Mouse (Mus musculus): ENCODE data around the gene Mcl1.

Mcl1 gene

GRCm38 (mm10) chr3:95685301-95685700 is 26.7 kb downstream of the Mcl1 start:
- 84% methylated on average over 4 of the region's 4 CpGs for WGBS

GRCm38 (mm10) chr3:95685701-95686100 is 27.1 kb downstream of the Mcl1 start:
- WGBS, result 77% methylated on average over 2 of the region's 2 CpGs

DNA sequence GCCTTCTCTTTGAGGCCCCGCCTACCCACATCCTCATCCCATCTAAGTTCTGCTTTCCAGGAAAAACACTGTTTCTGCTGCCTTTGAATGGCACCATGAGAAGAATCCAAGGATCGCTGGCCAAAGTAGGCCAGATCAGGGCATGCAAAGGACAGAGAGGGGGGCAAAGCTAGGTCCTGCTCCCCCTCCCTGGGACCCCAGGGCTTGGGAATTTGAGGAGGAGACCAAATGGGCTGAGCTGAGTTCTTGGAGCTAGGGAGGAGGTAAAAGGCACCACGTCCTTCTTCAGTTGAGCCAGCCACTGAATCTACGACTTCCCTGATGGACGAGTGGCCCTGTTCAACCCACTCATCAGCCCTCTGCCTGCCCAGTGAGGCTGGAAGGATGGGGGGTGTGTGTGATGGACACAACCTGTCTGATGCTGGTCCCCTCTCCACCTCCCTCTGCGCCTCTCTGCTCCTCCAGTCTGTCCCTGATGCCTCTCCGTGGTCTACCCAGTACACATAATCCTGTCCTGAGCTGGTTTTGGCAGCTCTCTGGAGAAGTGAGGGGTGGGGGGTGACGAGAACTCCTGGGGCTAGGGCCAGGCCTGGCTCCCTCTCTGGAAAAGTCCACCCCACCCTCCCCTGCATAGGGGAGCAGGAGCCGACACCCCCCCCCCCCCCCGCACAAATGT is 28.0 kb downstream of the Mcl1 start:
- whole genome bisulfite sequencing, result 51% methylated on average over 10 of the region's 10 CpGs

DNA sequence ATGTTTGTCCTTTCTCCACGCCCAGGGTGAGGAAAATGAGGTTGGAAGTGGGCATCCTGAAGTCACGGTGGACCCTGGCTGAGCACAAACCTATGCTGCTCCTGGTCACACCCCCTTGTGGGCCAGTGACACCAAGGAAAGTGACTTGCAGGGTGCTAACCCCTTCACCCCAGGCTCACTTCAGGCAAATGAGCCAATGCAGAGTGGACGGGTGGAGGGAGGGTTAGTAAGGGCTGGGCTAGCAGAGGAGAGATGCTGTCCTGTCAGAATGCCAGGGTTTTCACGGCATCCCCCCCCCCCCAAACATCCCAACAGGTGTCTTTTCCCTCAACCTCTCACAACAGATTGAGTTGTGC is 28.6 kb downstream of the Mcl1 start:
- WGBS, result 20% methylated on average over 4 of the region's 4 CpGs

GRCm38 (mm10) chr3:95687524-95688421 is 29.2 kb downstream of the Mcl1 start, which contains the start of gene Adamtsl4:
Adamtsl4 (minus strand) TSS chr3:95687917.
- WGBS, result 3% methylated on average over 50 of the region's 50 CpGs

- WGBS, result 63% methylated on average over 11 of the region's 11 CpGs
These were observed 30.8 kb downstream of the Mcl1 start for GRCm38 (mm10) chr3:95689171-95689915.

DNA sequence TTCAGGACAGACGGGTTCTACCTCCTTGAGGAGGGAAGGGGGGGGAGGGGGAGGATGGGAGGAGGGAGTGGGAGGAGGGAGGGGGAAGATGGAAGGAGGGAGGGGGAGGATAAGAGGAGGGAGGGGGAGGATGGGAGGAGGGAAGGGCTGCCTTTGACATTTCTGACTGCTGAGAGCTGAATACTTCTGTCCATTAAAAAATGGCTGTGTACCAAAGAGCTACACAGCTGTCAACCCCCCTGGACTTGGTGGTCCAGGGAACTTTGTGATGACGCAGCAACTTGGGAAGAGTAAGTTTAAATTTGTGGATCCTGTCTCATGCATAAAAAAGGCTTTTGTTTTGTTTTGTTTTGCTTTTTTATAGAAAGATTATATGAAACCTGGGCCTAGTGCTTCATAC is 31.4 kb downstream of the Mcl1 start:
- 67% methylated on average over 2 of the region's 2 CpGs for WGBS

DNA sequence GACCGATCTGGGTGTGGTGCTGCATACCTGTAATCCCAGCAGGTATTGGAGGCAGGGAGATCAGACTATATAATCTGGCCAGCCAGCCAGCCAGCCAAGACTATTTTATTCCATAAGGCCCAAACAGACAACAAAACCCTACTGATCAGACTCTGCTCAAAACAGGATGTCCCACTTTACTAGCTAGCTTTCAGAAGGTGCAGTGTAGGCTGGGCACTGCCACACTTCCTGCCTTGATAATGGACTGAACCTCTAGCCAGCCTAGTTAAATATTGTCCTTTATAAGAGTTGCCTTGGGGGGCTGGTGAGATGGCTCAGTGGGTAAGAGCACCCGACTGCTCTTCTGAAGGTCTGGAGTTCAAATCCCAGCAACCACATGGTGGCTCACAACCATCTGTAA is 32.0 kb downstream of the Mcl1 start:
- WGBS, result 91% methylated on average over 2 of the region's 2 CpGs

DNA sequence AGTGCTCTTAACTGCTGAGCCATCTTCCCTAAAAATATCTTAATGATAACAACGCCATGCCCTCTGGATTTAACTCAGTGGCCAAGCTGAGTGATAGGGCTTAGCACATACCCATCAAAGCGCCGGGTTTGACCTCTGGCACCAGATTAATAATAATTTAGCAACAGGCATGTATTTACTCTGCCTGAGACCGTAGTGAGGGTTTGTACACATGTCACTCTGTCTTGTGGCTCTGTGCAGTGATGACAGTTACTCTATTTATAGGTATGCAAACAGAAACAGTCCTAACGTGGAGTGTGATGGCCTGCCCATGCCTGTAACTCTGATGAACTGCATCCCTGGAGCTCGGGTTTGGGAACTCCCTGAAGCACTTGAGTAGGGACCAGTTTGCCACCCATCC is 34.1 kb downstream of the Mcl1 start:
- 86% methylated on average over 6 of the region's 6 CpGs for WGBS

DNA sequence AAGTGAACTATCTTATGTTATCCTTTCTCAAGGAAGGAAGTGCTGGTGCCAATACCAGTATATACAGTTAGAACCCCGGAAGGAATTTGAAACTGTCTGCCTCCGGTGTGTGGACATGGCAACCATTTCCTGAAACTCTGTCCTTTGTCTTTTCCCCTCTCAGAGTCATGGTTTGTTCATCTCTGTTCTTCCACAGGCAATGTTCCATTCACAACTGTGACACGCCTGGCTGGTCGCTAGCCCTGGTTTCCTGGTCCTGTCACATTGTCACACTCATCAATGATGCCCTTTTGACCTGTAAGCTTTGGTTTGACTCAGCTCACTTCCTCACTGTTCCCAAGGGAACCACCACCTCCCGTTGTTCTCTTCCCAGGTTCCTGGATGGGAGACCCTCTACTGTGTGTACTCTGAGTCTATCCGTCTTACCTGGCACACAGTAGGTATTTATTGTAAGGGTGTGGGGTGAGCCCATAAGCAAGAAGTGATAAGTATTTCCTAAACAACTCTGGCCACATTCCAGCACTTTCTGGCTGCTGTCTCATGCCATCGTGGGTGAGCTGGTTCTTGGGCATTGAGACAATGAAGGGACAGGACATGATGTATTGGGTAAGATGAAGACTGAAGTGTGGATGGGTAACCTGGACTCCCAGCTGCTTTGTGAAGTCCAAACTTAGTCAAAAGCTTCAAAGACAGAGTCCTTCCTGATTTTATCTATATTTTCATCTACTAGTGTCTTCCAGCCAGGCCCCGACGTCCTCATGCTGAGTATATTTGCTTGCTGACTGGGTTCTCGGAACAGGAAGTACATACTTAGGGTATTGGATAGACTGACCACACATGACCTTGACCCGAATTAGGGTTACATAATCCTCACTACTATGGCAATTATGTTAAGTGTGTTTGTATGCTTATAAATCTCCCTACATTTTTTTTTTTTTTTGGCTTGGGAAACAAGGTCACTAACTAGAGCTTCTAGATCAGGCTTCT is 35.5 kb downstream of the Mcl1 start:
- 69% methylated on average over 11 of the region's 11 CpGs for WGBS

DNA sequence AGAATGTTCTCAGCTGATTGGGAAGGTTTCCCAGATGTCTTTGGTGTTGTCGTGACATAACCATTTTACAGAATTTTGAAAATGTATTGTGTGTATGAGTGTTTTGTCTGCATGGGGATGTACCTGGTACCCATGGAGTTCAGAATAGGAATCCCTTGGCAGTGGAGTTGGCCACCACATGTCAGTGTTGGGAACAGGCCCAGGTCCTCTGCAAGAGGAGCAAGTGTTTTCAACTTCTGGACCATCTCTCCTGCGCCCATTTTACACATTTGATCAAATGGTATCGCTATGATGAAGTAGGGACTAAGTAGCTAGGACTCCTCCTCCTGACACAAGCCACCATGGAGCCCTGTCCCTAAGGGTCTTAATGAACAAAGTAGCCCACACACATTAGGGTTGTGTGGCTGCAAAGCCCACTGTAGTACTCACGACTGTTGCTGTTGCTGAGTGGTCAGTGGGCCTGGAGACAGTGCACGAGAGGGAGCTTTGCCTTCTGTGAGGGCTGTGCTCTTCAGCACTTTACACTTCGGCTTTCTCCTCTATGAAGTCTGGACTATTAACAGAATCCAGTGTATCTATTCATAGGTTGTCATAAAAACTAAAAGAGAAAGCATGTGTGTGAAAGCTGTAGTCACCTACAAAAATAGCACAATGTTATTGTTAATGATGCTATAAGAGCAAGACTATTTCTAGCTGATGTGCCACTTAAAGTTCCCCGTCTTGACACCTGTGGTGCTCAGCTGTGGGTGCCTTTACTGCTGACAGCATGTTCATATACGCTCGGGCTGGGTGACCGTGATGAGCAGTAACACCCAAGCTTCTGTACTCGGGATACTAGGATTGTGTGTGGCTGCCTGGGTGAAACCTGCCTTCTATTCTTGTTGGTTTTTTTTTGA is 36.5 kb downstream of the Mcl1 start:
- 58% methylated on average over 11 of the region's 11 CpGs for WGBS

GRCm38 (mm10) chr3:95695796-95696195 is 37.2 kb downstream of the Mcl1 start:
- 78% methylated on average over 3 of the region's 3 CpGs for WGBS

GRCm38 (mm10) chr3:95696360-95696759 is 37.8 kb downstream of the Mcl1 start:
- 73% methylated on average over 7 of the region's 7 CpGs for WGBS

- WGBS, result 97% methylated on average over 4 of the region's 4 CpGs
These were observed 39.7 kb downstream of the Mcl1 start for GRCm38 (mm10) chr3:95698286-95698685.

DNA sequence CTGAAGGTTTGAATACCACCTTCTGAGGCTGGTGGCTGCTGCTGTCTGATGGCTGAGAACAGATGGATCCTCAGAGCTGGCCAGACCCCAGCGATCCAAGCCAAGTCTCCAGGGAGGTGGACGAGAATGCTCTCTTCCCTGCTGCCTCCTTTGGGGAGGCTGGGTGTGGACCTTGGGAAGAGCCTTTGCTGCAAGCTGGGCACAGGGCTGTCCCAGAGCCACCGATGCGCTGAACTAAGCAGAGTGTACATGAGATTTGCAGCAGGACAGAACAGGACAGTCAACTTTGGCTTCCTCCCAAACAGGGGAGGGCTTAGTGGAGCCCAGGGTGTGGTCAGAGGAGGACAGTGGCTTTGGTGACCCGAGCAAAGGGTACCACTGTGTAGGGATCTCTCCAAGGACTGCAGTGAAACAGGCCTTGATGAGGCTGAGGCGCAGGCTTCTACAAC is 41.7 kb downstream of the Mcl1 start:
- WGBS, result 59% methylated on average over 6 of the region's 6 CpGs

DNA sequence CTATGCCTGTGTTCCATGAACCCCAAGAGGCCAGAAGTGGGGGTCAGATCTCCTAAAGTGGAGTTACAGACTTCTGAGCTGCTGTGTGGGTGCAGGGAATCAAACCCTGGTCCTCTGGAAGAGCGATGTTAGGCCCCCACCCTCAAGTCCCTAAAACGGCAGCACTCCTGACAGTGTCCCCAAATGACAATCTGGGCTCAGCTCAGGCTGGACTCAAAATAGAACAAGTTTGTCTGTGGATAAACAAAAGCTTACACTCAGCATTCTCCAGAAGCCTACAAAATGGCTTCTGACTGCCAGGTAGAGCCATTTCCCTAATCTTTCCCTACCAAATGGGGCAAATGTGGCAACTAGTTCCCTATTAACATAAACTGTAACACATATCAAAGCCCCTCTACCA is 42.5 kb downstream of the Mcl1 start:
- WGBS, result 84% methylated on average over 2 of the region's 2 CpGs

GRCm38 (mm10) chr3:95701877-95702540 is 43.4 kb downstream of the Mcl1 start:
- WGBS, result 29% methylated on average over 24 of the region's 24 CpGs

DNA sequence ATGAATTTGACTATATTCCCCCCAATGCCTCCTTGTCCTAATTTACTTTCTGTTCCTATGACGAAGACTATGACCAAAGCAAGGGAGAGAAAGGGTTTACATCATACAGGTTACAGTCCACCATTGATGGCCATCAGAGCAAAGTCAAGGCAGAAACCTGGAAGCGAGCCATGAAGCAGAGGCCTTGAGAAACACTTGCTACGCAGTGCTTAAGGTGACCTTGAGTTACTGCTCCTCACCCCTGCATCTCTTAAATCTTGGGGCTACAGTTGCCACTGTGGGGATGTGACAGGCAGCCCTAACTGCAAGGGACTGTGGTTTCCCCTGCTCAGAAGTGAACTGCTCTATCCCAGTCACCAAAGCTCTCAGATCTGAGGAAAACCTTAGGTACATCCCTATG is 44.7 kb downstream of the Mcl1 start:
- WGBS, result 94% methylated on average over 3 of the region's 3 CpGs

DNA sequence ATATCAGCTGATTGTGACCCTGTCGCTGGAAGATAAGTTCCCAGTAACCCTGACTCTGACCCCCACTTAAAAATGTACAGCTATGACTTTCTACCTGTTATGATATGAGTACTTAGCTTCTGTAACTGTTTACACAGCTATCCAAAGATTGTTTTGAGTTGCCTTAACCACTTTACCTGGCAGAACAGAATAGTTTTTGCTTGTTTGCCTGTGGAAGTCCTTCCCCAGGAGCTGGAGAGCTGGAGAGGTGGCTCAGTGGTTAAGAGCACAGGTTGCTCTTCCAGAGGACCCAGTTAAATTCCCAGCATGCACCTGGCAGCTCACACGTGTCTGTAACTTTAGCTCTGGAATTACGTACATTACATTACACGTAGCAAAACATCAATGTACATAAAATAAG is 46.0 kb downstream of the Mcl1 start:
- WGBS, result 90% methylated on average over 4 of the region's 4 CpGs

- 89% methylated on average over 4 of the region's 4 CpGs for WGBS
These were observed 47.7 kb downstream of the Mcl1 start for GRCm38 (mm10) chr3:95706273-95706672.
